In genomic region chr7:67849509-67849862, GRCm38 (mm10) we compare ENCODE assay signal across 10 mouse cellular contexts.
DNase-seq lines count a peak whose midpoint lies in the region; ATAC-seq and TF ChIP-seq lines count a peak whose summit lies in the region.
"Had no signal": no experiment of that assay in that cellular context is flagged by ENCODE, and none has a peak within 500 bp of the region (broad histone marks: within the 10 kb centered on the region; RNA-seq: fewer than 3 reads in every experiment).

No protein-coding gene starts in this region.

- no peak for TF ChIP-seq CTCF in testis, adult 2 months (IDR thresholded peaks at IDR 0.05; ENCODE audit: control insufficient read depth, insufficient read depth, insufficient replicate concordance, low read depth, low read length)

- TF ChIP-seq POLR2A in testis, adult 2 months (IDR thresholded peaks at IDR 0.05; ENCODE audit: control insufficient read depth, low read depth, low read length), result no peak

- peak; percentile 51; the same call in 1 of the 2 replicates for ATAC-seq in hindbrain, embryonic 12.5 days (ENCODE audit: low FRiP score)
- peak; percentile 64 for ATAC-seq in lung, embryonic 16.5 days (ENCODE audit: low read depth)

- WGBS in hindbrain, embryonic 12.5 days, result 9% methylated on average over 7 of the region's 7 CpGs
- 6% methylated on average over 7 of the region's 7 CpGs for WGBS in lung, embryonic 16.5 days

- H3K27me3 ChIP-seq in testis, adult 2 months (ENCODE audit: control insufficient read depth, insufficient read depth, low read length), result no peaks in the 10 kb centered on the region
- peaks cover 20% of the 10 kb centered on the region for H3K27me3 ChIP-seq in hindbrain, embryonic 12.5 days
- H3K27me3 ChIP-seq in lung, embryonic 16.5 days (ENCODE audit: control insufficient read depth, insufficient read depth, low read depth, low read length), result no peaks in the 10 kb centered on the region

- H3K36me3 ChIP-seq in testis, adult 2 months (ENCODE audit: control insufficient read depth, insufficient read depth, low read length), result no peaks in the 10 kb centered on the region
- H3K36me3 ChIP-seq in hindbrain, embryonic 12.5 days, result no peaks in the 10 kb centered on the region
- no peaks in the 10 kb centered on the region for H3K36me3 ChIP-seq in lung, embryonic 16.5 days (ENCODE audit: control insufficient read depth, insufficient read depth, low read length)

- H3K9ac ChIP-seq in hindbrain, embryonic 12.5 days, result peak overlapping the region; percentile 69
- H3K9ac ChIP-seq in lung, embryonic 16.5 days (ENCODE audit: low read length), result peak overlapping the region; percentile 64

- no peaks in the 10 kb centered on the region for H3K9me3 ChIP-seq in hindbrain, embryonic 12.5 days (replicated peaks)
- H3K9me3 ChIP-seq in lung, embryonic 16.5 days (ENCODE audit: control insufficient read depth, low read length), result 0 out of 2 replicates have a peak, but pooled peaks cover 2% of the 10 kb centered on the region

- no peak for DNase-seq in testis, postnatal 14 days (ENCODE audit: low spot score)
- DNase-seq in right cerebral cortex, postnatal 10 days (ENCODE audit: low spot score in 2 of 2), result no peak
- DNase-seq in cerebellum, postnatal 10 days, result no peak
- no peak for DNase-seq in urinary bladder, postnatal 14 days (ENCODE audit: low spot score)
- DNase-seq: thymus, postnatal 25 days had no signal

- no peak overlapping the region for H3K27ac ChIP-seq in testis, adult 2 months (ENCODE audit: control insufficient read depth, insufficient read depth, low read depth, low read length)
- H3K27ac ChIP-seq in hindbrain, embryonic 12.5 days, result peak overlapping the region; percentile 53; the same call in 1 of the 2 replicates
- H3K27ac ChIP-seq in lung, embryonic 16.5 days (ENCODE audit: low read length), result 0 out of 2 replicates have a peak overlapping the region, but pooled peaks have one; percentile 20
- H3K27ac ChIP-seq: macrophage had no signal

- peak overlapping the region; percentile 73 for H3K4me3 ChIP-seq in testis, adult 2 months (ENCODE audit: control insufficient read depth, low read depth, low read length)
- peak overlapping the region; percentile 43 for H3K4me3 ChIP-seq in hindbrain, embryonic 12.5 days
- peak overlapping the region; percentile 57 for H3K4me3 ChIP-seq in lung, embryonic 16.5 days (ENCODE audit: low read length)
- H3K4me3 ChIP-seq: erythroblast, embryonic 14.5 days had no signal

- peaks cover 6% of the 10 kb centered on the region for H3K4me1 ChIP-seq in testis, adult 2 months (ENCODE audit: control insufficient read depth, insufficient read depth, low read length)
- H3K4me1 ChIP-seq in hindbrain, embryonic 12.5 days, result peaks cover 5% of the 10 kb centered on the region; the same call in 1 of the 2 replicates
- 0 out of 2 replicates have a peak, but pooled peaks cover 4% of the 10 kb centered on the region for H3K4me1 ChIP-seq in lung, embryonic 16.5 days (replicated peaks; ENCODE audit: control insufficient read depth, insufficient read depth, low read length)

- peak overlapping the region; percentile 72 for H3K4me2 ChIP-seq in hindbrain, embryonic 12.5 days (replicated peaks)
- H3K4me2 ChIP-seq in lung, embryonic 16.5 days (ENCODE audit: low read depth, low read length), result peak overlapping the region; percentile 69
